Mouse (Mus musculus) urinary bladder, postnatal 36 days (tissue): ENCODE data around the gene Tm9sf4.

Experiments used
- DNase-seq, 2 experiments: peaks; one replicate each; pipeline ENCODE4 v3.0.0; 2022; ENCODE audit warnings: low spot score in 2 of 2, mixed read lengths in 1 of 2

Gene Tm9sf4

DNA sequence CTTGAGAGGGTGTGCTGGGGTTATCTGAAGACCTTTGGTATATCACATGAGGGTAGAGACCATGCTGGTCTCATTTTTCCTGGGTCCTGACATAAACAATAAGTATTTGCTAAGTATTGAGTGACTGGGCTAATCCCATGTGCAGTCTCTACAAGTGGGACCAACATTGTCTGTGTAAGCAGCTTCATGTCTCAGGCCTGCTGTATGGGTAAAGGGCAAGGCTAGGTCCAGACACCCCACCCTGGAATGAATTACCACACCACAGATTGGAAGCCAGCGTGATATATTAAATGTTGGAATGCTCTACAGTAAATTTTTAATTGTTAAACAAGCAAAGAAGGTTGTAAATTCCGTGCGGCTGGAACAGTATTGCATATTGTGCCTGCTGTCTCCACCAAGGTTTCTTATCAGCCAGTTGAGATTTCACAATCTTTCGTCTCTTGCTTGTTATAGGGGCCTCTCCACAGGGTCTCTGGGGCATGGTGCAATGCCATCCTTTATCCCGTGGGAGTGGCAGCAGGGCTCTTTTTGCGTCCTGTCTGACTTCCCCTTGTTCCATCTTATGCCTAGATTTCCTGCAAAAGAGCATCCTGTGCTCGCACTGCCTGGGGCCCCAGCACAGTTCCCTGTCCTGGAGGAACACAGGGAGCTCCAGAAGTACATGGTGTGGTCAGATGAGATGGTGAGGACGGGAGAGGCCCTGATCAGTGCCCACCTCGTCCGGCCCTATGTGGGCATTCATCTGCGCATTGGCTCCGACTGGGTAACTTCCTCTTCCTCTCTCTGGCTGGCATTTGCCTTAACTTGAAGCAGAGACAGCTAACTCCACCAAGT lies 98.1 kb downstream of the Tm9sf4 start:
- no peak for DNase-seq
